Mouse (Mus musculus) urinary bladder, postnatal 36 days (tissue): ENCODE results near the gene Dnaaf5.

Experiments used
- DNase-seq, 2 experiments: peaks; one replicate each; pipeline ENCODE4 v3.0.0; 2022; ENCODE audit warnings: low spot score in 2 of 2, mixed read lengths in 1 of 2

Dnaaf5 gene

GRCm38 (mm10) chr5:139199636-139199994 is 49.6 kb downstream of the Dnaaf5 start:
- DNase-seq = no peak

- DNase-seq = peak; percentile 99
Measured at GRCm38 (mm10) chr5:139199995-139200769, 50.2 kb downstream of the Dnaaf5 start, which contains the start of gene Sun1. Gene Sun1, plus strand, starts transcription at chr5:139200637.

GRCm38 (mm10) chr5:139200770-139201569 is 50.9 kb downstream of the Dnaaf5 start:
- peak; percentile 19 to 20 for DNase-seq

GRCm38 (mm10) chr5:139202127-139202526 is 52.1 kb downstream of the Dnaaf5 start:
- no peak for DNase-seq

- no peak for DNase-seq
Measured at GRCm38 (mm10) chr5:139203312-139203711, 53.3 kb downstream of the Dnaaf5 start.

- DNase-seq = no peak
Measured at GRCm38 (mm10) chr5:139206081-139206480, 56.1 kb downstream of the Dnaaf5 start.

- no peak for DNase-seq
Measured at GRCm38 (mm10) chr5:139206525-139206924, 56.5 kb downstream of the Dnaaf5 start.

GRCm38 (mm10) chr5:139208183-139208582 is 58.2 kb downstream of the Dnaaf5 start:
- no peak for DNase-seq

- DNase-seq = peak; percentile 50 to 52
Measured at GRCm38 (mm10) chr5:139208871-139209684, 59.1 kb downstream of the Dnaaf5 start.

- no peak for DNase-seq
Measured at GRCm38 (mm10) chr5:139209685-139210026, 59.6 kb downstream of the Dnaaf5 start.

GRCm38 (mm10) chr5:139211737-139212385 is 61.8 kb downstream of the Dnaaf5 start:
- no peak for DNase-seq

- DNase-seq = no peak
Measured at GRCm38 (mm10) chr5:139214298-139214697, 64.3 kb downstream of the Dnaaf5 start.

- no peak for DNase-seq
Measured at GRCm38 (mm10) chr5:139215184-139215583, 65.2 kb downstream of the Dnaaf5 start.

- no peak for DNase-seq
Measured at GRCm38 (mm10) chr5:139216121-139216520, 66.1 kb downstream of the Dnaaf5 start.

GRCm38 (mm10) chr5:139216774-139217173 is 66.8 kb downstream of the Dnaaf5 start:
- no peak for DNase-seq

GRCm38 (mm10) chr5:139220006-139220515 is 70.0 kb downstream of the Dnaaf5 start:
- DNase-seq = no peak

GRCm38 (mm10) chr5:139220610-139221009 is 70.6 kb downstream of the Dnaaf5 start:
- no peak for DNase-seq

- no peak for DNase-seq
Measured at GRCm38 (mm10) chr5:139223331-139223730, 73.3 kb downstream of the Dnaaf5 start.

- no peak for DNase-seq
Measured at GRCm38 (mm10) chr5:139227236-139227635, 77.2 kb downstream of the Dnaaf5 start.

- no peak for DNase-seq
Measured at GRCm38 (mm10) chr5:139227645-139228044, 77.6 kb downstream of the Dnaaf5 start.

GRCm38 (mm10) chr5:139228318-139228717 is 78.3 kb downstream of the Dnaaf5 start:
- DNase-seq = no peak
